Mouse (Mus musculus): ENCODE data around the gene Zscan22.
"Not testable (repeated sequence)": the region's sequence is repeated elsewhere in the genome, so short reads cannot be mapped to it uniquely, and the experiment has no call there.

Gene Zscan22

GRCm38 (mm10) chr7:12927693-12928589 lies 30.3 kb downstream of the Zscan22 start:
- in situ Hi-C loops (cut with MboI, MseI) = no loop called here

DNA sequence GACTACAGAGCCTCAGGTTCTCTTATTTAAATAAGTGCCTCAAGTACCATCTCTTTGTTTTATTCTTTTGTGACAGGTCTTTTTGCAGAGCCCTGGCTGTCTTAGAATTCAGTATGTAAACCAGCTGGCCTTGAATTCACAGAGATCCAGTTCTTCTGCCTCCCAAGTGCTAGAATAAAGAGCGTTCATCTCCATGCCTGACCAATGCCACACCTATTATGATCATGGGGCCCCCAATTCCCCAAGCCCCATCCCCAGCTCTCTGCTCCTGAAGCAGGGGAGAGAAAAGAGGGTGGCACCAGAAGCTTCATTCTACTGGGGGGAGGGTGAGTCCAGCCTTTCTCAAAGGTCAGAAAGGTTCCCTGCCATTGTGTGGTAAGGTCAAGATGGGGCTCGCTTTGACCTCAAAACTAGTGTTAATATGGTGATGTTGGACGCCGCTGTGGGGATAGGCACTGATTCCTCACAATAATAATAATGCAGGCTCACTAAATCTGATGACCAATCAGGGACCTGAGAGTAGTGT lies 36.1 kb downstream of the Zscan22 start:
- in situ Hi-C loops (cut with MboI, MseI) = no loop called here

DNA sequence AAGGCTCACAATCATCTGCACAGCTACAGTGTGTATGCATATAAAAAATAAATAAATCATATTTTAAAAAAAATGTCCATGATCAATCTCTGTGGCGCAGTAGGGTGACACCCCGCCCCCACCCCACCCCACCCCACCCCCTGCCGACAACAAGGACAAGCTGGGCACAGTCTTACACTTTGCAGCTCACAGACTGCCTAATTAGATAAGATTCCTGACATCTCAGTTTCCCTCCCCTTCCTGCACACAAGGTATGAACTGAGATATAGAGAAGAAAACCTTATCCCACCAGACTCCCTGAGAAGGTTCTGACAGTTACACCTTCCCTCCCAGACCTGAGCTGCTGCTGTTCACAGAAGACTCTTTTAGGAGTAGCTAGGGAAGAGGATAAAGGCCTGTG lies 37.2 kb downstream of the Zscan22 start:
- in situ Hi-C loops (cut with MboI, MseI) = no loop called here

DNA sequence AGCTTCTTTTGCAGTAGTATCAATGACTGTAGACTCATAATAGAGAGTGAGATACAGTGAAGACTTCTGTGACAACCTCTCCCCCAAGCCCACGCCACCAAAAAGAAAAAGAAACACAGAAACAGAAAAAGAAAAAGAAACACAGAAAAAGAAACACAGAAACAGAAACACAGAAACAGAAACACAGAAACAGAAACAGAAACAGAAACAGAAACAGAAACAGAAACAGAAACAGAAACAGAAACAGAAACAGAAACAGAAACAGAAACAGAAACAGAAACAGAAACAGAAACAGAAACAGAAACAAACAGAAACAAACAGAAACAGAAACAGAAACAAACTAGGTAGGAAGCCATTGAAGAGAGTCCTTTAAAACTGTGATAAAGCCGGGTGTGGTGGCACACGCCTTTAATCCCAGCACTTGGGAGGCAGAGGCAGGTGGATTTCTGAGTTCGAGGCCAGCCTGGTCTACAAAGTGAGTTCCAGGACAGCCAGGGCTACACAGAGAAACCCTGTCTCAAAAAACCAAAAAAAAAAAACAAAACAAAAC lies 39.7 kb downstream of the Zscan22 start:
- in situ Hi-C loops (cut with MboI, MseI) = not testable (repeated sequence)

DNA sequence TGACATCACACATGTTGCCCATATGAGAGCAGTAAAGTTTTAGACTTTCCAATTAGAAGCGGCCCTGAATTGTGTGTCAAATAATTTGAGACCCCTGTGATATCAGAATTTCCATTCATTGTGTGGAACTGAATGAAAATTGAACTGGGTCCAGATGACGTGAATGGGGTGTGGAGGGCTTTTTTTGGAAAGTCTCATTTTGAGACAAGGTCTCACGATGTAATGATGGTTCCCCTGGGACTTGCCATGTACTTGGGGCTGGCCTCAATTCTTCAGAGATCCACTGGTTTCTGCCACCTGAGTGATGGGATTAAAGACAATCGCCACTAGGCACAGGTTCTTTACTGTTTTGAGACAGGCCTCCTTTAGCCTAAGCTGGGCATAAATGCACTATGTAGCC lies 43.0 kb downstream of the Zscan22 start:
- in situ Hi-C loops (cut with MboI, MseI) = loop anchor here (5.0 to 10.0 kb wide), 2 partner anchors 337 to 1674 kb away; partner anchors contain the start of genes Lig1 and Zswim9

- in situ Hi-C loops (cut with MboI, MseI) = loop anchor here (5.0 to 10.0 kb wide), 2 partner anchors 334 to 1671 kb away; partner anchors contain the start of genes Lig1 and Zswim9
Measured at GRCm38 (mm10) chr7:12943488-12943887, 45.9 kb downstream of the Zscan22 start.

- in situ Hi-C loops (cut with MboI, MseI) = loop anchor here (10.0 kb wide), 1 partner anchor 1666 kb away; no protein-coding TSS in a partner anchor
Measured at GRCm38 (mm10) chr7:12949032-12949871, 51.6 kb downstream of the Zscan22 start.

DNA sequence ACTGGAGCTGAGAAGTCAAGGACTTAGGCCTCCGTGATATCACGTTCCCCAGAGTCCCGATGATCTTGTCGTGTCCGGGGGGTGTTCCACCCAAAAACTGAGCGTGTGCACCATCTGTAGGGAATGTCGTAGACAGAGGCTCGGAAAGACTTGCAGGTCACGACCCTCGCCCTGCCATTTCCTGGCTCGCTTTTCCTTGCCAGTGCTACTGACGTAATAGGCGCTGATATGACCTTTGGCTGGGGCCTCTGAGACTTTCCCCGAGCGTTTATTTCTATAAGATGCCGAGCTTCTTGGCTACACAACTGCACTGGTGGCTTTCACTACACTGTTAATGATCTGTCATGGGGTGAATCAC lies 52.2 kb downstream of the Zscan22 start:
- in situ Hi-C loops (cut with MboI, MseI) = loop anchor here (10.0 kb wide), 1 partner anchor 1665 kb away; no protein-coding TSS in a partner anchor

- in situ Hi-C loops (cut with MboI, MseI) = no loop called here
Measured at GRCm38 (mm10) chr7:12954896-12955295, 57.3 kb downstream of the Zscan22 start.

DNA sequence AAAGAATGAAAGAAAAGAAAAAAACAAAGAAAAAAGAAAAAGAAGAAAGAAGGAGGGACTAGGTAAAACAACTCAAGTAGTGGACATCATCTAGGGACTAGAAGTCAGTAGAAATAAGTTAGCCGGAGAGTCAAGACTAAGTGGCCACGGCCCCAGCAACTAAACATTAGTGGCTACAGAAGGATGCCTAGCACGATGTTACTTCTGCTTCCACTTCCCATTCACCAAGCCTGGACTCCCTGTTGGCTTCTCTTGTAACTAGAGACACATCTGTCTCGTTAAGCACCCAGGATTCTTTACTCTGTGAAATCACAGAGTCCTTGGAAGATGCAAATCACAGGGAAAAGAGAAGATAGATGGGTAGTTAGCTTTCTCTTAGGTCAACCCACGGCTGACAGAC lies 59.9 kb downstream of the Zscan22 start:
- in situ Hi-C loops (cut with MboI, MseI) = no loop called here

All from T-helper 1 cell (primary cell).